Mouse (Mus musculus) CD8-positive naive resting alpha-beta T cell, adult 2 months (primary cell): ENCODE measurements around the gene Sos2.

Experiments used
- DNase-seq, 2 experiments: peaks; one replicate each; pipeline ENCODE4 v3.0.0; 2022; ENCODE audit warnings: low read depth in 2 of 2, low spot score in 2 of 2

Sos2 gene

GRCm38 (mm10) chr12:69681566-69682061 lies at the start of gene Sos2:
Sos2 (minus strand) TSS chr12:69681852.
- peak; percentile 5 for DNase-seq

- no peak for DNase-seq
Observed at GRCm38 (mm10) chr12:69730306-69730705, 48.7 kb upstream of the Sos2 start.

DNA sequence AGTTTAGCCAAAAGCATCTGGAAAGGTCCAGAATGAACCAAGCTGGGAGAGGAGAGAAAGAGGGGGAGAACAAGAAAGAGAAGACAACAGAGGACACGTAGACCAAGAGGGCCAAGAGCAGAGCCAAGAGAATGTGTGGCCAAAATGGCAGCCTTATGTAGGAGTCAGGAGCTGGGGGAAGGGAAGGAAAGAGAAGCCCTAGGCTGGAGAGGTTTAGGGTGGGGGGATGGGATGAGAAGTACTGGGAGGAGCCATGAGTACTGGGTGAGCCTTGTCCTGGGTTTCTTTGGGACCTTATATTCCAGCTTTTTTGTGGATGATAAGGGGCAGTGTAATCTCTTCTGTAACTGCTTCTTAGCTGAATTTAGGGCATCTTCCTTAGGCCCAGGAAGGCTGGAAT lies 47.6 kb upstream of the Sos2 start:
- DNase-seq, result no peak

DNA sequence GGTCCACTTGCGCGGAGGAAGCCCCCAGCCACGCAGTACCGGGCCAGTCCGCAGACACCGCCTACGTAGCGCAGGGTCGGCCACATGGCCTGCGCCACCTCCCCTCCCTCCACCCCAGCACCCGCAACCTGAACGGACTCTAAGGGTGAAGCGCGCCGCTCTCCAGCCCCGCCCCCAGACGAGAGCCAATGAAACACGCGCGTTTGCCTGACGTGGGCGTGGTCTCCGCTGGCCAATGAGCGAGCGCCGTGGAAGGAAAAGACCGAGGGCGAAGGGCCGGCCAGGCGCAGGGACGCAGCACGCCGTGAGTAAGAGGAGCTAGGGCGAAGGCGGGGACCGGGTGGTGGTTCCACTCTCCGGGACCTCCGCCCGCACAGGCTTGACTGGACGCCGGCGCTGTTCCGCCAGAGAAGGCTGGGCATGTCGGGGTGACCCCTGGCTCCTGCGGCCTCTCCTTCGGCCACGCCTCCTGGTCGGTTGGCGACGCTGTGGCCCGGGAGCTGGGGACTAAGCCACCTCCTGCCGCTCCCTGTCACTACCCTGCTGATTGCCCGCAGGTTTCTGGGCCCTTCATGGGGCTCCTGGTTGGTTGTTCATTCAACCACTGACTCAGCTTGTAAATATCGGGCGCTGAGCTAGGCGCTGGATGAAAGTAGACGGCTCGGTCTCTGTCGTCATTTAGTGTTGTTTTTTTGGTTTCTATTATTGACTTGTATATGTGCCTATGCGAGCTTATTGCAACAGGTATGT lies 43.2 kb upstream of the Sos2 start, which contains the start of the genes L2hgdh and Atp5s:
L2hgdh (minus strand) TSS at position 163 of the 750 bp plus-strand sequence.
Atp5s (plus strand) TSS at position 240 of the 750 bp plus-strand sequence.
- DNase-seq, result peak; percentile 75 to 85

DNA sequence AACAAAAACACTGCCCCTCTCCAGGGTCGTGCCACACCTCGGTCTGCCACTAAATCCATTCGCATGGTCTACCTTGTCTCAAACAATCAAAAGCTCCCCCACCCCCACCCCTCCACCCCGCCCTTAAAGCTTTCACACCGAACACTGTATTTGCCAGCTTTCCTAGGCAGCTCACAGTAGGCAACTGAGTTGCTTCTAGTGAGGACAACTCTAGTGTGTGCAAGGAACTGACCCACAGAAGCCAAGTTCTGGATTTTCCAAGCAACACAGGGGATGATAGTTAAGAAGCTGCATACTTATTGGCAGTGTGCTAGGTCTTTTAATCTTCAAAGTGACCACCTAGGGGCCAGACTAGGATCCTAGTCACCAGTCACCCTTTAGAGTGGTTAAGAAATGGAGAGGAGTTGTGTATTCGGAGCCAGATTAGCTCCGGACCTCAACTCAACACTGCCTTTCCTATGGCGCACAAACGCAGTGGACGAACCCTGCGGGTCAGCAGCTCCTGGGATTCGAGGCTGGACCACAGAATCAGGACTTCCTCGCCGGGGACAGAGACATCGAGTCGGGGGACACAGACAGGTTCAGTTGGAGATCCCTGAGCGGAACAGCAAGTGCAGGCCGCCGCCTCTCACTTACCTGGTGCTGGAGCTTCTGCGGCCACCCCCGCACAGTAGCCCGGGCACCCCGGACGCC lies 42.5 kb upstream of the Sos2 start:
- DNase-seq, result no peak

DNA sequence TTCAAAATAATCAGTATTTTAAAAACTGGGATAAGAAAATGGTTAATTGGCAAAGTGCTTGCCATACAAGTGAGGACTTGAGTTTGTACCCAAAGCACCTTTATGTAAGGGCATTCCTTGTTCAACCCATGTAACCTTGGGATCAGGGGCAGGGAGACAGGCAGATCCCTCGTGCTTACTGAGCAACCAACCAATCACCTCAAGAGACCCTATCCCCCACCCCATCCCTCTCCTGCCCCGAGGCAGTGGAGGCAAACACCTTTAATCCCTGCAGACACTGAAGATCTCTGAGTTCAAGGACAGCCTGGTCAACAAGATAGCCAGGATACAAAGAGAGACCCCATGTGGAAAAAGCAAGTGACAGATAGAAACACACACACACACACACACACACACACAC lies 41.7 kb upstream of the Sos2 start:
- no peak for DNase-seq

- DNase-seq, result no peak
Observed at GRCm38 (mm10) chr12:69722857-69723256, 41.2 kb upstream of the Sos2 start.

DNA sequence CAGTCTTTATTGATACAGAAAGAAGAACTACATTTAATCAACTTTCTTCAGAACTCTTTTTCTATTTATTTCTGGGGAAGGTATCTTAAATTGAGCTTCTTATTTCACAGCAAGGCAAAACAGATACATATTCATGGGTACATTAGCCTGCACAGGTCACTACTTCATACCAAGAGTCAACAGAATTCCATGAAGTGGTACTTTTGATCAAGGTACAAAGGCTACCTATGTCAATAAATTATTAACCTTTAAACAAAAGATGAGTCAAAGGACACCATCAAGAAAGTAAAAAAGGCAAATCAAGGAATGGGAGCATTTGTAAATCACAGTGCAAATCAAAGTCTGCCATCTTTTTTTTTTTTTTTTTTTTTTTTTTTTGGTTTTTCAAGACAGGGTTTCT lies 32.0 kb upstream of the Sos2 start:
- DNase-seq, result no peak

GRCm38 (mm10) chr12:69704799-69705458 lies 23.3 kb upstream of the Sos2 start:
- DNase-seq, result no peak

GRCm38 (mm10) chr12:69698352-69698751 lies 16.7 kb upstream of the Sos2 start:
- DNase-seq, result no peak

GRCm38 (mm10) chr12:69696746-69697145 lies 15.1 kb upstream of the Sos2 start:
- peak; percentile 41 to 60 for DNase-seq

DNA sequence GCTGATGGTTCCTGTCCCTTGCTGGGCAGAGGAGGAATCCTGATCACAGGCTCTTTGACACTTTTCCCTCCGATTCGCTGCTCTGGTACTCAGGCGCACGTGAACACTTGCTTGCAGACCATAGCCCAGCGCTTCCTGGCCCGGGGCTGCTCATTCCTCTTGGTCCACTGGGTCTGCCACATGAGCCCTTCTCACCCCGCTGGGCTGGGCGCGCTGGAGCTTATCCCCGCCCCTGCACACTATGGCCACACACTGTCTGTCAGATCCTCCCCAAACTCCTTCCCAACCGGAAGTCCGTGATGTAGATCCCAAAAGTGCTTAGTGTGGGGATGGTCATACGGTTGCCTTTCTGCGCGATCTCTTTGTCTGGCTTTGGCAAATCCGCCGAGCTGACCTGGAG lies 11.8 kb upstream of the Sos2 start:
- DNase-seq, result no peak

GRCm38 (mm10) chr12:69690714-69691113 lies 9.1 kb upstream of the Sos2 start:
- no peak for DNase-seq

DNA sequence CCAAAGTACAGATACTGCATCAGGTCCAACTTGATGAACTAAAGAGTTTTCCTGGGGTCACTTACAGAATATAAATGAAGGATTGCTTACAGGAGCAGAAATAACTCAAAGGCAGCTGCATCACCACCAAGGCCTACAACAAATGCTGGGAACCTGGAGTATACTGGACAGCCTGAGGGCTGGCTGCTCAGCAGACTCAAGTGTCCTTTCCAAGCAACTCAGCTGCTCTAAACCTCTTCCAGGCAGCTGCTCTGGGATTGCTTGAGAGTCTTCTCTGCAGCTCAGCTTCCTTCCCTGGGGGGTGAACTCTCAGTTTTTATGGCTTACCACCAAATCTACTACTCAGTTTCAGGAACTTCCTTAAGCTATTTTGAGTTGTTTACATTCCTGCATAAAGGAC lies 7.4 kb upstream of the Sos2 start:
- no peak for DNase-seq

GRCm38 (mm10) chr12:69688368-69688767 lies 6.7 kb upstream of the Sos2 start:
- no peak for DNase-seq

DNA sequence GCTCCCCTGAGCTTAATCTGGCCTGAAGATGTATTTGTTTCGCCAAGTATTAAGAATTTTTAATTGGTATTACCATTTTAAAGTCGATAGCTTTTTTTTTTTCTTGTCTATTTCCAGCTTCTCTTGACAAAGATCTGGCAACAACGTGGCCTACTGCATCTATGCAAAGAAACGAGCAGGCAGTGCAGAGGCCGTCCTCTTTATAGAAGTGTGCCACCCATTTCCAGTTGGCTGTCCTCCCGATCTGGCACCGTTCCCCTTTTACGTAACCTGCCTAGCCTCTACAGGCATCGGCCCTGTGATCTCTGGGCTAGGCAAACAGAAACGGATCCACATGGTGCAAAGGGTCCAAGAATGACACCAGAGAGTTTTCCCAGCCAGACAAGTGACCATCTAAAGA lies 1.9 kb upstream of the Sos2 start:
- no peak for DNase-seq

DNA sequence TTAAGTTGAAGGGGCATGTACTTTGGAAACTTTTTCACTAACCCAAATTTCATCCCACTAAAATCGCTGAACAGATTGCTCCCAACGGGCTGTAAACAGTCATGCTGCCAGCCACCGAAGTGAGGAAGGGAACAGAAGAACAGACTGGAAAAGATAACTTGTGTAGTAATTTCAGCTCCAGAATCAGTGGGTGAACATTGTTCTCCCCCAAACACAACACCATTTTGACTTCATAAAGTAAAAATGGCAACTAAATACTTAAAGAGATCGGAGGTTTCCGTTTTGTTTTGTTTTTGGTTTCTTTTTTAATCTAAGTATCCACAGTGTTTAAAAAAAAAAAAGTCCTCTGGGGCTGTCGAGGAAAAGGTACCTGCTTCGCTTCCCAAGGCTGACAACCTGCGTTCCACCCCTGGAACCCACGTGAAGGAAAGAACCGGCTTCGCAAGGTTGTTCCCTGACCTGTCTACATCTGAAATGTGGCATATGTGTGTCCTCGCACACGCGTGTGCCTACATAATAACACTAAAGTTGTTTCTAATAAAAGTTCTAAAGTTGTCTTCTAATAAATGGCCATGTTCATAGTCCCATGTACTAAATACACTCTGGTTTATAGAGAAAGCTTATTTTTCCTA lies 1.3 kb upstream of the Sos2 start:
- DNase-seq, result no peak

DNA sequence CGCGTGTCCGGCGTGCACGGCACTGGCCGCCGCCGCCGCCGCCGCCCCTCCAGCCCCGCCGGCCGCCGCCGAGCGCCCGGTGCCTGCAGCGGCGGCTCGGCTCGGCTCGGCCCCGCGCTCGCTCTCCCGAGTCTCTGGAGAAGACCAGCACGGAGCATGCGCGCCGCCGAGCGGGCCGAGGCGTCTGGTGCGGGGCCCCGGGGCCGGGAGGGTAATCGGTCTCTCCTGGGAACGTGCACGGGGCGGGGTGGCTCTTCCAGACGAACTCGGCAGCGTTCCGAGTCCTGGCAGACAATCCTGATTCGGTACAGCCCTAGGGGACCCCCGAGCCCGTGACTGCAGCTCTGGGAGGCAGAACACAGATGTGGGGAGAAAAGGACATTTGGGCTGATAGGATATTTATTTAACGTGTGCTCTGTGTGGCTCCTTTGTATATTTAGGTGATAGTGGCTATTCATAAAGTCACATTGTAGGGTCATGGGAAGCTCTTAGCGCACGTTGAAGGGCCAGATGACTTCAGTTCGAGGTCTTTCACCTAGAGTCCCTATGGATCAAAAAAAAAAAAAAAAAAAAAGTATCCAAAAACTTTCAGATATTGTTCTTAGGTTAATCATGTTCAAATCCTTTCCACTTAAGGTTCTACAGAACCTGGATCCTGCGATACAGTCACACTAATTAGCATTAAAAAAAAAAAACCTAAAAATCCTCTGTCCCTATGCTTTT lies 574 bp upstream of the Sos2 start:
- DNase-seq, result peak; percentile 51 to 57

GRCm38 (mm10) chr12:69680635-69681565 lies 752 bp downstream of the Sos2 start:
- DNase-seq, result peak; percentile 61 to 64

GRCm38 (mm10) chr12:69676157-69676556 lies 5.5 kb downstream of the Sos2 start:
- DNase-seq, result no peak
